Mouse (Mus musculus) left cerebral cortex, adult 8-10 months (tissue): ENCODE measurements at regions not wholly inside any gene's neighbourhood (a gene's known extent, or its start where the extent isn't known, plus 50 kb on each side); places are given as distances from the start of the nearest gene placed in this dataset.

Experiments
- DNase-seq, 2 experiments: peaks; one replicate each; pipeline ENCODE4 v3.0.0; 2022; ENCODE audit warnings: low spot score in 2 of 2

DNA sequence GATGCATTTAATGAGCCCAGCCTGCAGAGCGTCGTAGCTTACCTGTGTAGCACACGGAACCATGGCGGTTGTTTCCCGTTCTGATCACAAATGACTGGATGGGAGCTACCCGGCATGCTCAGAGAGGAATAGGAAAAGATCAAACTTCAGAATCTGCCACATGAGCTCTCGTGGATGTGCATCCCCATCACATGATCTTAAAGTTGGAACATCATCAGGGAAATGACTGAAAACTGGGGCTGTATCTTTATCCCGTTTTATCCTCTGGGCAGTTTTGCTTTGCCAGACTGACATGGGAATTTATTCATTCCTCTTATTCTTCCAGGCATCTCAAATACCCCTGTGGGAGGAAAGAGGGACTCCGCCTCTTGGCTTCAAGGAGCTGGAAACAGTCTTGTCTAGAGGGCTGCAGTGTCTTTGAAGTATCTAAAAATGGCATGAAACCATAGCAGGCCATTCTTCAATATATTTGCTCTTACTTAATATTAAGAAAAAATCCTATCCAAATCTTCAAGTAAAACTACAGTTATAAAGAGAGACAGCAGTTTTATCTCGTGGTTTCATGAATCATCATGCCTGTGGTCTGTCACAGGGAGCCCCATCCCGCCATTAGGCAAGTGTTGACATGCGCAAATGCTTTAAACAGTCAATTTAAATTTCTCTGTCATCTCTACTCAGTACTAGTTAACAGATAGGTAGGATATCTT is 339.4 kb downstream of the Foxo1 start:
- no peak for DNase-seq

DNA sequence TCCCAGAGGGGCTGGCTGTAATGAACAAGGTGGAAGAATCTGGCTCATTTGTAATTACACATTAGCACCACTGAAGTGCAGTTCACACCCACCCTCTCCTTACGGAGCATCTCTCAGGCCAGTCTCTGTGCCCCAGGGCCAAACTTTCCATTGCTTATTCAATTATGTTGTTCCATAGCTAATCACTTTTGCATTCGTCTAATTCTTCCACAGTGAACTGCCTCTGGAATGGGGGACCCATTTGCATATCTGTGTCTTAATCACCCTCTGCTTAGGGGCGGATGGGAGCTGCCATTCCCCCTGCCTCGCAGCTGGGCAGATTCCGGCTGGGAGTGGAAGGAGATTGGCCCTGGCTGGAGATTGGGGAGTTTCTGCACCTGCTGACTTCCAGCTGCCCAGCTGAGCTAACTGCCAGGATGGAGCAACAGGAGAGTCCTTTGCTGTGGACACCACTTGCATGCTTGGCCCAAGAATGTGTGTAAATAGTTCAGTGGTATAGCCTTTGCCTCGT is 337.2 kb downstream of the Foxo1 start:
- DNase-seq: no peak

DNA sequence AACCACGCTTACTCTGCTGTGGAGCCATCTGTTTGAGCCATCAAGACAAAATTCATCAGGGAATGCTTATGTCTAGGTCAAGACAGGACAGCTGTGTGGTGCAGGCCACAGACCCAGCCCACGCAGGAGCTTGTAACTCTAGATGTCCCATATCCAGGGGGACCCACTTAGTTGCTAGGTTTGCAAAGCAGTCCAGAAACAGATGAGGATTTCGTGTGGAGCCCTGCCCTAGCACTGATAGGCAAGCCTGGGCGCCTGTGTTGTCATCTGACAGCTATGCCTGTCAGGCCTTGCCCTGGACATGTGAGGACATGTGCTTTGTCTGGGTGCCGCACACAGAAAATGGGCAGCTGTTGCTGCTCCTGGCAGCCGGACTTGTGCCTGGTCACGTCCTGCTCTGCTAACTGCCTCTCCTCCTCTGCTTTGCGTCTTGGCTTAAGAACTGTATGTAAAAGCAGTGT is 335.1 kb downstream of the Foxo1 start:
- no peak for DNase-seq

DNA sequence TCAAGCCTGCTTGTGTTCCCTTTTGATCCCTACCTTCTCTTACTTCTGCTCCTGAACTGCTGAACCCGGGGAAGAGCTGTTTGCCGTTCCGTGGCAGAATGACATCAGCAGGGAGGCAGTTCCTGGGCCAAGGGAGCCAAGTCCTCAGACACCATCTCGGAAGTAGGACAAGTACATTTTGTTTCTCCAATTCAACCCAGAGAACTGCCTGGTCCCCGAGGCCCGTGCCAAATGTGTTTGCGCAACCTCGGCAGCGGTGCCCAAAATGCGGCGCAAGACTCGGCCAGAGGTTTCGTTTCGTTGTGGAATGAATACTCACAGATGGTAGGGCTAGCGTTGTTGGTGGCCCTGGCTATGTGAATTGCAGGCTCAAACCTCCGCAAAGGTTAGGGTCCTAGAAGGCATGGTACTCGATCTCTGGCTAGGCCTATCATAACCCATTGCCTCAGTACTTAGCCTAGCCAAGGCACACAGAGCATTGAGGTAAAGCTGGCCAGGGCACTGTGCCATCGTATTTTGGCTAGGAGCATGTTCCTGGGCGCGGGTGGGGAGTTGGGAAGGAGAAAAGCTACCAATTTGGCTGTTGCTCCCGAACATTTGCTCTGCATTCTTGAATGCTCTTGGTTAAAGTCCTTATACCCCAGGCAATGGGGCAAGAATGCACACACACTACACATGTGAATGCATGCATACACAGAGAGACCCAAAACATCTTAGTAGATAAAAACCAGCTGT is 333.0 kb downstream of the Foxo1 start:
- DNase-seq: peak; percentile 28 to 65

DNA sequence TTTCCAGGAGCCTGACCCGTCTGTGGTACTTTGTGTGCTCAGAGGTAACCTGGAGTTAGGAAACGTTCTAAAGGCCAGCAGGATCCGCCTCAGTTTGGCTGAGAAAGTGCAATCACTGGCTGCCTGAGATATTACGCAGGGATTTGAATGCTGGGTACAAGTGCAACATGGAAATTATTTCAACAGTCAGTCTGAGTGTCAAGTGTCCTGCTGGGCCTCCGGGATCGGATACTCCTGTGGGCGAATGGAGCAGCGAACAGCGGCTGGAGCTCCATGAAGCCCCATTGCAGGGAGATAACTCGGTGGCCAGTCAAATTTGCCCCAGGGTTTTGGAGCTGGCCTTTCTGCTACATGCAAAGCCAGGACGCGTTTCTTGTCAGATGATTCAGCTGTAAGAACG is 332.4 kb downstream of the Foxo1 start:
- no peak for DNase-seq

DNA sequence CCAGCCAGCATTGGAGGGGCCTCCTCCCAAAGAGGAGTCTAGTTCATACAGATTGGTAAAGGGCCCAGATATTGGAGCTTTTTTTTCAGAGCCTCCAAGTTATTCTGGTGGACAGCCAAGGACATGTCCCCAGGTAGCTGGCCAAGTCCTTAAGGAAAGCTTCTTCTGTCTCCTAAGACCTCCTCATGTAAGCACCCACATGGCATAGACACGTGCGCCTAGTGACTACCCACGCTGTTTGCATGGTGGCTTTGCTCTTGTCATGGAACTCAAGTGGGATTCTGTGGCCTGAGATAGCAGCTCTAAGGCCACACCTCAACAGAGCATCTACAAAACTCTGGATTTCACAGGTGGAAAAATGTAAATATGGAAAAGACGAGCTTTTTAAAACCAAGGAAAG is 332.0 kb downstream of the Foxo1 start:
- no peak for DNase-seq

DNA sequence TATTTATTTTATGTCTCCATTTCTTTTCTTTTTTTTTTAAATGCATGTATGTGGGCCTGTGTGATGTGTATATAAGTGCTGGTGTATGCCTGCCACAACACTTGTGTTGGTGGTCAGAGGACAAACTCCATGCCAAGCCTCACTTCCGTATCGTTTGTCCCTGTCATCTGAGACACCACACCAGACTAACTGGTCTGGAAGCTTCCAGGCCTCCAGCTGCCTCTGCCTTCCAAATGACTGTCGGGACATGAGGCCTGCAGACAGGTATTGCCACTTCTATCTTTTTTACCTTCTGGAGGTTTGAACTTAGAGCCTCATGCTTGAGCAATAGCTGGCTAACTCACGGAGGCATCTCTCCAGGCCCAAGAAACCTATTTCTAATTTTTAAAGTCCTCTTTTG is 318.3 kb downstream of the Foxo1 start:
- DNase-seq: no peak

DNA sequence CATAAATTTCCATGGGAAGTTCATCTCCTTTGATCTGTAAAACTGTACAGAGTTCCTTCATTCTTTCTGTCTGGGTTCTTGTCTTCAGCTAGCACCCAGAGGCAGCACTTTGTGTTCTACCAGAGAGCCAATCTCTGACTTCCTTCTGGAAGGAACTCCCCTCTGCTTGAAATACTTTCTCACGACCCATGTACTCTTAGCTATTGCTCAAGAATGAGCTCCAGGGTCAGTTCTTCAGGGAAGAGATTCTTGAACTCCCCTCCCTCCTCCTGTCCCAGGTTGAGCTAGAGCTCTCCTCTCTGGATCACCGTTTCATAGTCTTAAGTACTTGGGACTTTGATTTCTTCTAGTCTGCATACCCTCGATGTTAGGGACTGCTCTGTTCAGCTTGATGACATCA is 311.8 kb downstream of the Foxo1 start:
- no peak for DNase-seq

DNA sequence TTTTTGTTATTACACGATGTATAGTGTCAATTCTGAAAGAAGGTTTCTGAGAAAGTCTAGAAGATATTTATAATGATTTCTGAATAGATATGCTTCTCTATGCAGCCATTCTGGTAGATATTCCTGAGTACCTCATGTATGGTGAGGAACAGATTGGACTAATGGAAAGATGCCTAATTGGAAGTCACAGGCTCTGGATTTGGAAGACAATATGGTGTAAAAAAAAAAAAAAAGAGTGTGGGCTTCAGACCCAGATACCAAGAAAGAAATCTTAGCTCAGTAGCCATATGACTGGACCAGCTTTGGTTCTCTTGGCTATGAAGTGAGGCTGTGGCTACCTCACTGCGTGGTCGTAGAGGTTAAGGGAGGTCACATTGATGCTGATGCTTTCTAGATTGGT is 311.0 kb downstream of the Foxo1 start:
- DNase-seq: peak in 1 of 2 experiments; percentile 24

DNA sequence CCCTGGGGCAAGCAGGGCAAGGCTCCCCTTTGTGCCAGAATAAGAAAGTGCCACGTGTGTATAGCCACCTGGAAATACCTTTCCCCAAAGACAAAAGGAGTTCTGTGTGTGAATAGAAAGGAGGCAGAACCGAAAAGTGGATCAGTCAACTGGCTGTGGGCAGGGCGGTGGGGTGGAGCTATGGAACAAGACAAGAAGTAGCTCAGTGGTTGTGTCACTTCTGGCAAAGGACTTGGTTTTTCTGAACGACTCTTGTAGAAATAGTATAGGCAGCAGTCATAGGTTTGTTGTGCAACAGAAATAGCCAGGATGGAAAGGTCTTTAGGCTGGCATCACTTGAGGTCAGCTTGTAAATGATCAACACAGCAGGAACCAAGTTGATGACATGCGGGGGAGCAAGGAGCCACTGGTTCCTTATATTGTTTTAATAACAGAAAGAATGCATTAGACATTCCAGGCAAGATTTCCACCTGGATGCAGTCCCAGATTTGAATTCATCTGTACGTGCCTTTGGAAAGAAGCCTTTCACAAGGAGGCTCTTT is 308.6 kb downstream of the Foxo1 start:
- DNase-seq: no peak

DNA sequence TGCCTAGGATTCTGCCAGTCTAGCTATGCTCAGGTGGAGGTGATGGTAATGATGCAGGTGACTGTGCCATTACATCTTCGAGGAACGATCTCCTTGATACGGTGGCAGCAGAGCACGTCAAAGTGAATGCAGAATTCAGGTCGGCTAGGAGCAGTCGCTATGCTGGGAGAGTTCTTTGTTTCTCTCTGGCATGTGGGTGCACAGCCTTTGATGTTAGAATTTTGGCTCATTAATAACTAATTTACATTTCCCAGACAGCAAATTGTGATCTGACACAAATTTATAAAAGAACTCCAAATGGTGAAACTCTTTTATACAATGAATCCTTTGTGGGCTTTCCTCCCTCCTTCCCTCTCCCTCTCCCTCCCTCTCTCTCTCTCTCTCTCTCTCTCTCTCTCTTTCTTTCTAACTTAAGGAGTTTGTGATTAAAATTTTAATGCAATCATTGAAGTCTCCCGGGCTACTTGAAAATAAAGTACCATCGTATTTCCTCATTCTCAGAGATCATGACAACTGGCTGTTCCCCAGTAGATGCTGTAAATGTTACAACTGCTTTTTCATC is 307.2 kb downstream of the Foxo1 start:
- no peak for DNase-seq

DNA sequence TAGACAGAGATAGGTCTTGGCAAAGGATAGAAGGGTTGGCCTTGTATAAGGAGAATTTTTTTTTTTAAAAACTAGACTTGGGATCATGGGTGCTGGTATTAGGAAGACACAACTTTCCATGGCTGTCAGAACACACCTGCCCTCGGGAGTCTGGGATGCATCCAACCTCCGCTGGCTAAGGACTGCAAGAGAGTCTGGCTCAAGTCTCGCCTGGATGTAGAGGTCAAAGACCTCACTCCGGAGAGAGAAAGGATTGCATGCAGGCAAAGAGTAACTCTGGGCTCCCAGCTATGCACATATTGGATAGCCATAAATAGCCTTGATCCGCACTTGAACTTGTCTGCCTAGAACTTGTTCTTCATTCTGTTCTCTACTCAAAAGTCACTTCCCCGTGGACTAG is 306.2 kb downstream of the Foxo1 start:
- no peak for DNase-seq

DNA sequence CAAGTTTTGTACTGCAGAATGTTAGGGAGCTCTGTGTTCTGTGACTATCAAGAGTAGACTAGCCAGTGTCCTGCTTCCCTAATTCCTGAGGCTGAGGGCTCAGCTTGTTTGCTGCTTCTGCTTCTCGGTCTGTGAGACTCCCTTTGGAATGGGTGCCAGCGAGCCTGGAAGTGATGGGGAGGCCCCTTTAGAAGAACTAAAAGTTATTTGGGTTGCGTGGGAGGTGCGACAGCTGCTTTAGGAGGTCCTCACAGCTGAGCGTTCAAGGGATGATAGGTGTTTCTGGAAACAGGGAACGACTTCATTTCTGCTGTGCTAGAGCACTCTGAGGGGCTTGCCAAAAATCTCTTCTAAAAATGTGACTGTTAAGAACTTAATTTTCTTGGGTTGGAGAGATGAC is 305.7 kb downstream of the Foxo1 start:
- DNase-seq: peak; percentile 15 to 72

DNA sequence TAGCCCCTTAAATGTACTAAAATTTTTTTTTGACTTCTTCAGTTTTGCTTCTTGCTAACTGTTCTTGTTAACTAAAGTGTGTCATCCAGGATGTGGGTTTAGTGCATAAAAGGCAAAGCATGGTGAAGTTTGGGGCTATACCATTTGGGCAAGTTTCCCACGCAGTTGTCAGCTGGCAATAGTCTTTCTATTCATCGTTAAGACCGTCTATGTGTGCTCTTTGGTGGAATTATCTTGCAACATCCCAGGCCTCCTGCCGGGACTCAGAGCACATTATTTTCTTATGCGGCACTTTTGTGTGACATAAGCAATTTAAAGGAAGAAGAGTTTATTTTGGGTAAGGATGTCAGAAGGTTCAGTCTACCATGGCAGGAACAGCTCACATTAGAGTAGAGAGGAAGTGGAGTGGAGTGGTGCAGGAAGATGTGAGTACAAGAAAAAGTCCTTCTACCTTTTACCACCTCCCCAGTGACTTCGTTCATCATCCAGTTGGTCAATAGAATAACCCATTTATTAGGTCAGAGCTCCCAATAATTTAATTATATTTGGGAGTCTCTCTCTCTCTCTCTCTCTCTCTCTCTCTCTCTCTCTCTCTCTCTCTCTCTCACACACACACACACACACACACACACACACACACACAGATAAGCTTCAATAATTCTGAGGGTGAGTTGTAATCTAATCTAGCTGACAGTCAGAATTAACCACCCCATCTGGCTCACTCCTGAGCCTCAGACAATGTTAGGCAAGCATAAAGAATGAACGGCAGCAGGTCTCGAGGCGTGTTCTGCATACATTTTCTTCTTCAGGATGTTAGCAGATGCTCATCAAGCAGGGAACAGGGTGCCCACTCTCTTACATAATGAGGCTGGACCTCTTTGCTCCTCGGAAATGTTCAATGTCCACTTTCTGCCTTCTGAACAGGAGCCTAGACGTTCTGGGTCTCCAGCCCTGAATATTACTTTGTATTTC is 304.7 kb downstream of the Foxo1 start:
- no peak for DNase-seq

DNA sequence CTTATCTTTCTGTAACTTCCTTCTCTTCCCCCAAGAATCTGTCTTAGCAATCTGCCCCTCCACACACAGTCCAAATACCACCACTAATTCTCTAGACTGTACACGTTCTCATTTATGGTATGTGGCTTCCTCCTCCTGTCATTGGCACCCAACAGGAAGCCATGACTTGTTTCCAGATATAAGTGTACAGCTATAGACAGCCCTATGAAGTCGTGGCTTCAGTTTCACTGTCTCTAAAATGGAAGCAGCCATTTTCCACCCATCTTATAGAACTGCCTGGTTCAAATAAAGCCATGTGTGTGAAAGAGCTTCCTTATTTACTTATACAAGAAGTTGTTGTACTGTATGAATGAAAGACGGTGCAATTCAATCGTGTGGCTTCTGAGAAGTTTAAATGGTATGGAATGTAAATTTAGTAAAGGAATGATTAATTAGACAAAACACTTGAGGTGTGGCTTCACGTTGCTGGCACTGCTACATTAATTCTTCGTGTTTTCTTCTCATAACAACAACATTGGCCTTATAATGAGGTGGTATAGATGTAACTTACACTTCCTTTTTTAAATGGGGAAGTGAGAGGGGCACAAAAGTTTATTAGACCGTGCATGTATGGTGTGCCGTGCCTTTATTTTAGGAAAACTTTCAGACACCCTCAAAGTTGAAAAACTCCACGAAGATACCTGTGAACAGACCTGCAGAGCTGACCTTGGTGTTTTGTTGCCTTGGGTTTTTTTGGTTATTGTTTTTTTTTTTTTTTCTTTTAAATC is 299.7 kb downstream of the Foxo1 start:
- no peak for DNase-seq

DNA sequence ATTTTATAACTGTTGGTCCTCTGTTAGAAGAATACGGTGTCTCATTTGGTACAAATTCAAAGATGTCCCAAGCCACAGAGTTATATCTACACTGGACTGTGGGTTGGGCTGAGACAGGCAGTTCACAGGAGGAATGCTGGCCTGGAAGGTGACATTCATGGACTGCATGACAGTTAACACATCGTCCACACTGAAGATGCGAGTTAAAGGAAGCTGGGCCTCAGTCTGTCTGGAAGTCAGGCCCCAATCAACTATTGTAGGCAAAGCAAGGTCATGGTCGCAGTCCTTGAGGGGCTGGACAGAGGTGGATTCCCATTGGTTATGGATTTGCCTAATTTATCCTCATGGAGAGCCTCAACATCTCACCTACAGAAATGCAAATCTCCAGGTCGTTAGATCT is 295.5 kb downstream of the Foxo1 start:
- DNase-seq: no peak

DNA sequence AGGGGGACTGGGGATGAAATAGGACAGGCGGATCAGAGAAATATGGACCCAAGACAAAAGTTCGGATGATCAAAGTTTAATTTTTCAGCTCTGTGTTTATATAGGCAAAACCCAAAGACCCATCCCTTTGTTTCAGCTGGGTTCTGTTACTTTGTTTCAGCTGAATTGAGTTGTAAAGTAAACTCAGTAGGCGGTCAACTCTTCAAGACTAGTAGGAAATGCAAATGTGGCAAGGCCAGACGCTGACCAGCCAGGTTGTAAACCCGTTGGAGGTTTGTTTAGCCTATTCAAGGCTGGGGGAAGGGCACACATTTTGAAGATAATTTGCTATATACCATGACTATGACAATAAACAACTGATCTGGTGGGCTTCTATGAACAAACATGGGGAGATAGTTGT is 294.7 kb downstream of the Foxo1 start:
- DNase-seq: no peak

DNA sequence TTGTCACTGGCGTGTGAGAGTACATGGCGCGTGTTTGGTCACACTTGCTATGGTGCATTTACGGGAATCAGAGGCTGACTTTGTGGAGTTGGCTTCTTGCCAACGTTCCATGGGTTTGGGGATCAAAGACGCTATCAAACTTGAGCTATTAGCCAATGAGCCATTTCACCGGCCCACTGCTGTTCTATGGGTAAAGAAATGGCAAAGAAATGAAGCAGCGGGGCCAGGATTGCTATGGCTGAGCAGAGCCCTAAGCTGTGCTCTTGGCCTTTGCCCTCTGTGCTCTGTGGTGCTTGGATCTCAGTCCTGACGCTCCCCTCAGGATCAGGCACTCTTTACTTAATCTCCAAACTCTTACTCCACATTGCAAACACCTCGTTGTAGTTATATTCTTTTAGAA is 291.3 kb downstream of the Foxo1 start:
- DNase-seq: no peak

DNA sequence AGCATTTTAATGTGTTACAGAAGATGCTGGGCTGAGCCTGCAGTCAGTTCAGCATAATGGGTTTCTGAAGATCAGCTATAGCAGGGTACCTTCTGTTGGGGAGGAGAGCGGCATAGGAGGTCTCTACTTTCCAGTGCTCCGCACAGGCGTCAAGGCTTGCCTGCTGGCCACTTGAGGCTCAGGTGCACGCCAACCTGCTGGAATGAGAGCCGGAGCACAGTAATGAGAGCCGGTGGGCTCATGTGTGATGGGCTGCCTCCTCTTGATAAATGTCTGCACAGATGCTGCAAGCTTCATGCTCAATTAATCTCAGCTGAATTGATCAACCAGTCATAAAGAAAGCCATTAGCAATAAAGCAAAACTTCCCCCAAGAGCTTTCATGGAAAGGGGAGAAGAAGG is 290.6 kb downstream of the Foxo1 start:
- DNase-seq: no peak

DNA sequence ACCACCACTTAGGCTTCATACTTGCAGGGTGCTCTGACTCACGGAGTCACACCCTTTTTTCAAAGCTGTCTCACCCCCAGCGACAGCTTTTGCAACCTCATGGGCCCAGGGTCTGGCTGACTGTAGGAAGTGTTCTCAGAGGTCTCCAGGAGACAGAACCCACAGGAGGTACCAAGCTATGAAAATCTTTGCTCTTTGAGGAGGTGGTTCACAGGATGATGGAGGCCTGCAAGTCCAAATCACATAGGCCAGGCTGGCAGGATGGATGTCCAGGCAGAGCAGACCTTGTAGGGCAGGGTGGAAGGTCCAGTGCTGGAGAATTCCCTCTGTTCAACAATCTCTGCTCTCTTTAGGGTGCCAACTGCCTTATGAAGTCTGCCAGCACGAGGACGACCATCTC is 289.2 kb downstream of the Foxo1 start:
- DNase-seq: no peak
